ENCODE assay signal across 8 mouse cellular contexts in genomic region chr5:73006784-73007581, GRCm38 (mm10). TPM values are rescaled to one million over a fixed set of nuclear protein-coding genes. Genes with fewer than 3 reads are reported as not detected.
DNase-seq lines count a peak whose midpoint lies in the region; ATAC-seq lines count a peak whose summit lies in the region.

TSS of gene Slc10a4 (plus strand) at chr5:73006883.

- ATAC-seq in liver, embryonic 11.5 days (replicated peaks; ENCODE audit: low FRiP score) = 0 out of 2 replicates have a peak, but pooled peaks have one; percentile 10
- ATAC-seq in neural tube, embryonic 11.5 days (ENCODE audit: insufficient read depth, low FRiP score, low TSS enrichment) = peak; percentile 94

- no peak within 1 kb of the TSS for H3K27ac ChIP-seq in liver, embryonic 11.5 days (ENCODE audit: low read depth, low read length)
- H3K27ac ChIP-seq in neural tube, embryonic 11.5 days (ENCODE audit: low read depth, low read length) = no peak within 1 kb of the TSS

- intact Hi-C loops in heart, postnatal 14 days (cut with DNase I) = loop anchor here (2.0 kb wide), 1 partner anchor 420 kb away; the partner anchor contains the start of gene Gm5868

- H3K4me3 ChIP-seq in liver, embryonic 11.5 days (ENCODE audit: low read depth, low read length) = peak within 1 kb of the TSS; percentile 43
- peak within 1 kb of the TSS; percentile 43 for H3K4me3 ChIP-seq in neural tube, embryonic 11.5 days (ENCODE audit: low read depth, low read length)

- no peak within 1 kb of the TSS for H3K9ac ChIP-seq in liver, embryonic 11.5 days (ENCODE audit: low read depth, low read length)
- H3K9ac ChIP-seq in neural tube, embryonic 11.5 days (ENCODE audit: low read length) = peak within 1 kb of the TSS; percentile 53; the same call in 1 of the 2 replicates

- peak within 1 kb of the TSS; percentile 67 for H3K4me2 ChIP-seq in liver, embryonic 11.5 days
- H3K4me2 ChIP-seq in neural tube, embryonic 11.5 days (ENCODE audit: low read depth) = peak within 1 kb of the TSS; percentile 57

- no peaks in the 10 kb centered on the region for H3K4me1 ChIP-seq in liver, embryonic 11.5 days (replicated peaks; ENCODE audit: control insufficient read depth, insufficient read depth, low read length)
- no peaks in the 10 kb centered on the region for H3K4me1 ChIP-seq in neural tube, embryonic 11.5 days (ENCODE audit: control insufficient read depth, insufficient read depth, low read length)

- no peaks in the 10 kb centered on the region for H3K36me3 ChIP-seq in liver, embryonic 11.5 days (ENCODE audit: control insufficient read depth, insufficient read depth, low read length)
- no peaks in the 10 kb centered on the region for H3K36me3 ChIP-seq in neural tube, embryonic 11.5 days (ENCODE audit: control insufficient read depth, insufficient read depth, low read length)

- peak; percentile 33 for DNase-seq in right cerebral cortex, postnatal 4 days
- DNase-seq in right cerebral cortex, postnatal 36 days (ENCODE audit: low spot score in 2 of 2) = no peak
- peak; percentile 58 for DNase-seq in embryo, embryonic 11 days
- peak; percentile 12 to 19 for DNase-seq in heart, postnatal 14 days
- DNase-seq in liver, embryonic 11.5 days (ENCODE audit: low spot score) = peak; percentile 45
- DNase-seq in neural tube, embryonic 11.5 days (ENCODE audit: low spot score) = peak; percentile 64
- no peak for DNase-seq in natural killer cell, adult 2 months (ENCODE audit: low spot score in 2 of 2)
- no peak for DNase-seq in thymus, postnatal 25 days

- 7% methylated on average over 61 of the region's 65 CpGs for WGBS in liver, embryonic 11.5 days
- 11% methylated on average over 52 of the region's 65 CpGs for WGBS in neural tube, embryonic 11.5 days

- H3K9me3 ChIP-seq in liver, embryonic 11.5 days (ENCODE audit: control insufficient read depth, low read length) = no peaks in the 10 kb centered on the region
- no peaks in the 10 kb centered on the region for H3K9me3 ChIP-seq in neural tube, embryonic 11.5 days (ENCODE audit: control insufficient read depth, low read length)

- peaks cover 34% of the 10 kb centered on the region for H3K27me3 ChIP-seq in liver, embryonic 11.5 days (replicated peaks; ENCODE audit: control insufficient read depth, insufficient read depth, low read length)
- peaks cover 10% of the 10 kb centered on the region for H3K27me3 ChIP-seq in neural tube, embryonic 11.5 days (ENCODE audit: control insufficient read depth, insufficient read depth, low read length)

RNA-seq across cellular contexts. Expression of gene Slc10a4, which starts in this region (rescaled TPM):
- not detected for total RNA-seq in heart, postnatal 14 days (2021)
- 0.37 and 0.62 TPM in 2 replicates for polyA plus RNA-seq in liver, embryonic 11.5 days (2014; fragmentation: Nextera tagmentation; extraction: Ambion mirVana)
- polyA plus RNA-seq in neural tube, embryonic 11.5 days (2014; fragmentation: Nextera tagmentation; extraction: Ambion mirVana) = 33.3 and 39.0 TPM in 2 replicates

Comparison
In these comparisons a context has a peak if more than half of its experiments do, and no peak if none do; other contexts are left out.
1. RNA of gene Slc10a4 (polyA plus RNA-seq): 33.3 to 39.0 TPM in neural tube, embryonic 11.5 days; 0.37 to 0.62 TPM in liver, embryonic 11.5 days; every median in the first group is over 10 times any median in the second.
2. DNase-seq: peak in right cerebral cortex, postnatal 4 days (single experiment), embryo, embryonic 11 days (single experiment) and neural tube, embryonic 11.5 days (single experiment); none in right cerebral cortex, postnatal 36 days (0 of 2), natural killer cell, adult 2 months (0 of 2) and thymus, postnatal 25 days (single experiment).
3. Peak in DNase-seq in heart, postnatal 14 days; RNA of the gene not detected or under 1 TPM.
4. Peak in DNase-seq, ATAC-seq, H3K4me3 ChIP-seq and H3K4me2 ChIP-seq in liver, embryonic 11.5 days; RNA of the gene not detected or under 1 TPM.